Mouse (Mus musculus) layer of hippocampus, postnatal 36 days (tissue): ENCODE measurements around the gene Kcnma1. TPM values are rescaled to one million over a fixed set of nuclear protein-coding genes. Genes with fewer than 3 reads are reported as not detected.

Experiments
- DNase-seq, 2 experiments: peaks; one replicate each; pipeline ENCODE4 v3.0.0; 2022
- total RNA-seq, 2 experiments: library from RNA; stranded (reverse); gene quantifications; 2 replicates each; pipeline ENCODE4 v1.2.3; 2021

Gene Kcnma1
- total RNA-seq, 2 experiments from 2014 or later: 138 to 151 TPM

DNA sequence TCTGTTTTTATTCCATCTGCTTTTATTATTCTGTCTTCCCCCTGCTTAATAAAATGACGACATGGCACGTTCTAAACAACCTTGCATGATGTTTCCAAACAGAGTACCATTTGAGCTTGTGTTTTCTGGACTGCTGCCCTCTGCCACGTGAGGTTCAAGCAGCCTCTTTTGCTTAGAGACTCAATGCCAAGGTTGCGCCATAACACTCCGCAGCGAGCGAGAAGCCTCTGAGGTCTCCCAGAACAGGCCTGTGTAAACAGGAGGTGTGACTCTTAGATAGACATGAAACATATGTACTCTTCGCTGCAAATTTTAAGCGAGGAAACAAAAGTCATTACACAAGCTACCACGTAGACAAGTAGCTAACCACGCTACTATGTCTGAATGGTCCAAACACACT lies 55.2 kb downstream of the Kcnma1 start:
- DNase-seq: no peak

DNA sequence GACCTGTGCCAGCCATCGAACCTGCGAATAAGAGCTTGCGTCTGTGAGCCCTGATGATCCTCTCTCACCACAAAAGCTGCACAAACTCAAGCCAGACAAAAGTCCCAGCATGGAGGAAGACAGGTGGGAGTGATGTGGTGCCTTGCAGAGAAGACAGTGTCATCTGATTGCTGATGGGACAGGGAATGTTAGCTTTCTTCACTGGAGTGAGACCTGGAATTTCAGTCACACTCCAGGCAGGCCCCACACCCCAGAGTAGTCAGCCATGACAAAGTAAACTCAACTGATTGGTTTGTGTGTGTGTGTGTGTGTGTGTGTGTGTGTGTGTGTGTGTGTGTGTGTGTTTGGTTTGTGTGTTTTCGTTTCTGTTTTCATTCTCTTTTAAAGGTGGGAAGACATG lies 57.0 kb downstream of the Kcnma1 start:
- DNase-seq: no peak

DNA sequence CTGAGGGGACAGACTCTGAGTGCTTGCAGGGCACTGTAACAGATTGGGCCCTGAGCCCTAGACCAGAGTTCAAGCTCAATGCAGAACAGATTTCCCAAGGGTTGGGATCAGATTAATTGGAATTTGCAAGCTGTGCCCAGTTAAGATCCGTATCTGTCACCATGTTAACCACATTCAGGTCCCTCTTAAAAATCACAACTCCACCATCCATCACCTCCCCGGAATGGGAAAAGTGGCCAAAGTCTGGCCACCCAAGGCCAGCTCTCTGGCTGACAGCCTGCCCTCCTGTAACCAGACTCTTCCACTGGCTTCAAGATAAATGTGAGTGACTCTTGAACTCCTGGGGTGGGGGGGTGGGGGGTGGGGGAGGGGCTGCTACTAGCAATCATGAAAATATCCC lies 70.4 kb downstream of the Kcnma1 start:
- no peak for DNase-seq

GRCm38 (mm10) chr14:23943152-23943551 lies 71.1 kb downstream of the Kcnma1 start:
- no peak for DNase-seq

DNA sequence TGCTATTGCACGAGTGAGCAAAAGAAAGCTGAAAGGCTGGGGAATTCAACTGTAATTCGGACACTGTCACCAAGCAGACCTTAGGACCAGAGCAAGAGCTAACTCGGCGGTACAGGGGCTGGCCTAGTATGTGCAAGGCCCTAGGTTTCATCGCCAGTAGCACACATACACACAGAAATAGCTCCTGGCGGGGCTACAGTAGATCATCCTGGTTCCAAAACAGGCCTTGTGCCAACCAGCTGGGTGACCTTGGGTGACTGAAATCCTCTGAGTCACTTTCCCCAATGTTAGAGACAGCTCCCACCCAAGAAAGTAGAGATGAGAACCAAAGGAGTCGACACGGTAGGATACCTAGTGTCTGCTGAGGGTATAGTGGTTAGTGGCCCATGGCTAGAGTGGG lies 72.2 kb downstream of the Kcnma1 start:
- no peak for DNase-seq

- no peak for DNase-seq
Observed at GRCm38 (mm10) chr14:23935016-23935415, 79.3 kb downstream of the Kcnma1 start.

GRCm38 (mm10) chr14:23931671-23932071 lies 82.6 kb downstream of the Kcnma1 start:
- DNase-seq: no peak

- no peak for DNase-seq
Observed at GRCm38 (mm10) chr14:23929168-23929567, 85.1 kb downstream of the Kcnma1 start.

DNA sequence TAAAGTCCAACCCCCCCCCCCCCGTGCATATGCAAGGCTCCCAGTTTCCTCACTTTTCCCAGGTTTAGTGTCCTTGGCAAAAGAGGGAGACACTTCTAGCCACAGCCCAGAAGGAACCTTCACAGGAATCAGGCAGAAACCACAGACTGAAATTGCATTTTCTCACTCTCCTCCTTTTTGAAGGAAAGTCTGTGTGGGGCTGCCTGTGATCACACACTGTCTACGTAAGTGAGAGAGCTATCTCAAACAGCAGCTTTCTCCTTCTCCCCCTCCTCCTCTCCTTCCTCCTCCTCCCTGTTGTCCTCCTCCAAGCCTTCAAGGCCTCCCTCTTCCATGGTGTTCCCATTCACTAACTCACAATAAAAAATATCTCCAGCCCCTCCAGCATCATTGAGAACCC lies 90.9 kb downstream of the Kcnma1 start:
- no peak for DNase-seq

DNA sequence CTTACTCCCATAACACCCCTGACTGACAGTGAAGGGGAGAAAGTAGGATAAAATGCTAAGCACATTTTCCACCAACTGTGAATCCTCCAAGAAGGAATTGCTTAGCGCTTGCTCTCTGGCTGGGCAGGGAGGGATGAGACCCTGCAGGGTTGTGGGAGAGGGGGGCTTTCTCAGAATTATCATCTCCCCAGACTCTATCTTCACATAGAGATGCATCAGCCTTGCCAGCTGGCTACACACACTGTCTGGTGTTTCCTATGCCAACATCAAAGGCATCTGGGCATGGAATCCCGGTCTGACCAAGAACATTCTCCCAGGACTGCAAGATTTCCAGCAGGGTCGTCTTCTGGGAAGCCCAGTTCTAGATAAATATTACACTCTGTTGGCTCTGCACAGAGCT lies 91.5 kb downstream of the Kcnma1 start:
- DNase-seq: no peak

GRCm38 (mm10) chr14:23911108-23911629 lies 103.1 kb downstream of the Kcnma1 start:
- DNase-seq: no peak

DNA sequence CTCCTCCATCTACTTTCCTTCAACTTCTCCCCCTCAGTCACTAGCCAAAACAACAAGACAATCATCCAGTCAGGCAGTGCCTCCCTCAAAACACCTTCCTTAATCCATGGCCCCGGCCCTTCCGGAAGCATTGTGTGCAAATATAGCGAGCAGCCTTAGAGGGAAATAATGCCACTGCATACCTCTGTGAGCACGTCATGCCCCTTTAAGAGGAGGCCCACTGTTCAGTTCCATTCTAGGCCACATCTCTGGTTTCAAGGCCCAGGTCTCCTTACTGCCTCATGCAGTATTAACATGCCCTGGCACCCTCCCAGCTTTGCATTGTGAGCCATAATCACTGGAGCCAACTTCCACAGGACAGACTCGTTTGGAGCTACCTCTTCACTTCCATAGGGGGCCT lies 105.7 kb downstream of the Kcnma1 start:
- no peak for DNase-seq

DNA sequence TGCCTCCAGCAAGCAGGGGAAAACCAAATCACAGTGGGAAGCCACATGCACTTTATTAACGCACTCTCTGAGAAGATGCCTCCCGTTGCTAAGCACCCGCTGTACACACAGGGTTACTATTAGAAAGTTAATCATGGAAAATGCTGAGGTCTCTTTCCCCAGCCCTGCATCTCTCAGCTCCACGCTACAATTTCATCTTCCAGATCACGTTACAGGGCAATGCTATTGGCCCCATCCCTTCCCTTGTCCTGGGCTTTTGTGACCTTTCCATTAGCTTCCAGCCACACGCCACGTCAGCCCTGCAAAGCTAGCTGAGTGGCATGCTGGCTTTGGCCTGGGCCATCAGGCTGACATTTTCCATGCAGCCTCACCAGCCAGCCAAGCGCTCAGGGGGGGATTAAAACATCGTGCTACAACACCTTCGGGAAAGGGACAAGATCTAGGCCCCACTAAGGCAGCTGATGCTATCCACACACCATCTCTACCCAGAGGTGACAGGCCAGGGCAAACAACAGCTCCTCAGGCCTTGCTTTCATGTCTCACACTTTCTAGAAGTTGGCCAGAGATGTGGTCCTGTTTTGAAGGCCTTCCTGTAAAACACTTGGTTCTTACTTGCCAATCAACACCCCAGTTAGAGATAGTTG lies 111.5 kb downstream of the Kcnma1 start:
- DNase-seq: no peak

DNA sequence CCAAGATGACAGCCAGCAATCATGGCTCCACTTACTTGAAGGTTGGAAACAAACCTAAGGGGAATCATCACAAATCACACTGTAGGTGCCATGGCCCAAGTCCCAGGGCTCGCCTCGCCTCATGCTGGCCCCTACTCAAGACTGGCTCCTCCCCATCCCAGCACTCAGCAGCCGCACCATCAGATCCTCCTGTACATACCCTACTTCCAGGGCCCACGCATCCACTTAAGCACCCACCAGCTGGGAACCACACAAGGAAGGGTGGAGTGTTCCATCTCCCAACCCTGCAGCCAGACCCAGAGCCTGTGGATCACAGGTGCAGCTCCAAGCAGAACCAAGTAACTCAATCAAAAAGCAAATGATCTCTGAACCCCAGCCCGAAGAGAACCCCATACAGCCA lies 114.8 kb downstream of the Kcnma1 start:
- DNase-seq: no peak

DNA sequence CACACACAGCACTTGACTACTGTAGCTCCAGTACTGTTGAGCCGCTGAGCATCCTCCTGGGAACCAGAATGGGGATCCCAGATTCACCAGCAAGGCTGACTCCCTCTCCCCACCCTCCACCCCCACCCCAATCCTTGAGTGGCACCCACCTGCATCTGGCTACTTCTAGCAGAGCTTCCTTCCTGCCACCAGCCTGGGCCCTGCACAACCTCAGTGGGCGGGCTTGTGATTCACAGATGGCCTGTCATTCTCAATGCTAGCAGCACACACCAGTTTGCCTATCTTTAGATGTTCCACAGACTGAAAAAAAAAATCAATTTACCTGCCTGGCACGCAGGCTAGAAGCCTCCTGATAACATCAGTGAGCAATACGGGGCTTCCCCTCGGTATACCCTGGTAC lies 116.5 kb downstream of the Kcnma1 start:
- DNase-seq: peak; percentile 34 to 45

GRCm38 (mm10) chr14:23896036-23896435 lies 118.3 kb downstream of the Kcnma1 start:
- no peak for DNase-seq

GRCm38 (mm10) chr14:23886112-23886511 lies 128.2 kb downstream of the Kcnma1 start:
- no peak for DNase-seq

- peak; percentile 75 to 80 for DNase-seq
Observed at GRCm38 (mm10) chr14:23885539-23885938, 128.8 kb downstream of the Kcnma1 start.

DNA sequence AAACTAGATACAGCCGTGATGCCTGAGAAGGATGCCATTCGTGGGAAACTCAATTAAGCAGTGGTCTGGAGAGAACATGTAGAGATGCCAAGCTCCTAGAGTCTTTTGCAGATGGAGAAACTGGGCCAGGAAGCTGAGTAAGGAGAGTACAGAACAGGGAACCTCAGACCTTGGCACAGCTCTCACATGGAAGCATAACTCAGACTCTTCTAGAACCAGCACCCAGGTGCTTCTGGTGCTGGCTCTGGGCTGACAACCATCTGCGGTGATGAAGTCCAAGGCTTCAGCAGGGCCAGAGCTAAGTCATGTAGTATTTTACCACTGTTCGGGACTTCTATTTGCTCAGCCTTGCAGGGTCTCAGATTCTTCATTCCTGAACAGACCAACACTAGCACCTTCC lies 129.2 kb downstream of the Kcnma1 start:
- peak; percentile 20 to 34 for DNase-seq

- DNase-seq: no peak
Observed at GRCm38 (mm10) chr14:23882001-23882400, 132.3 kb downstream of the Kcnma1 start.

DNA sequence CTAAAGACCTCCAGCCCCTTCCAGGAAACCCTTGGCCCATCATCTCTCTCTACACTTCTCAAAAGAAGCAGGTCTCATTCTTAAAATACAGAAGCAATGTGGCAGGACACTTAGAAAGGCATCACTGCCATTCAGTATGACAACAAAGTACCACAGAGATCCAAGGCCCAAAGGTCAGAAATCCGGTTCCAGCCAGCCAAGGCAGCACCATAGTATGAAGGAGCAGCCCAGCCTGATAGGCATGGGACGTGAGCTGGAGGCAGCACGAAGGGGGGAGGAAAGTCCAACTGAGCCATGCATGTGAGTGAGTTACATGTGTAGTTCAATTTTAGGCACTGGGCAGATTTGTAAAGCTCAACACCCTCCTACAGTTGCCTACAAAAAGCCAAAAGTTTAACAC lies 135.0 kb downstream of the Kcnma1 start:
- no peak for DNase-seq

DNA sequence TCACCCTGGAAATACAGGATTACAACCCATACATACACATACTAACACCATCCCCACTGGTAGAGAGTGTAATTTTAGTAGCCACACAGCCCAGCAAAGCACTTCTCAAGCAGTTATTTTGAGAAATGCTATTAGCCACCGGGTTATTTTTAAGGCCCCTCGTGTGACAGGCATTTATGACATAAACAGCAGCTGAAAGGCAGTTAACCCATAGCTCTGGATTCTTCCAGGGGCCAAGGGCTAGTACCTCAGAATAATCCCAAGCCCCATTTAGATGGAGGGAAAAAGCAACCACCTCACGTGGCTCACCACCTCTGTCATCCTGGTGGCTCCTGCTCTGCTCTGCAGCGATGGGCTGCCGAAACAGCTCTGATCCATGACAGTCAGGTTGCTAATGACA lies 136.7 kb downstream of the Kcnma1 start:
- no peak for DNase-seq

GRCm38 (mm10) chr14:23874545-23874944 lies 139.7 kb downstream of the Kcnma1 start:
- DNase-seq: no peak

DNA sequence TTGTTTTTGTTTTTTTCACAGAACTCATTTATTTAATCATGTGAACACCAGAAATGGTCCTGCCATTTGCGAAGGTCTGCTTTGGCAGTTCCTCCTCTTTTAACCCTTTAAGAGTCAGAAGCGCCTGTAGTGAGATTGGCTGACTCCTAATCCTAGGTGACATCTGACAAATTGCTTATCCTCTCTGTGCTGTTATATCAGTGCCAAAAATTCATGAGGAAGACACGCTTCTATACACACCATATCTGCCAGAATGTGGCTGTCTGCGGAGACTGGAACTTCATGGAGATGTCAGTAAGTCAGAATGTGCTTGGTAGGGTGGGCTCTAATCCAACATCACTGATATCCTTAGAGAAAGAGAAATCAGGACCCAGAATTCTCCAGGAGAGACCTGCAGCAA lies 157.3 kb downstream of the Kcnma1 start:
- no peak for DNase-seq

DNA sequence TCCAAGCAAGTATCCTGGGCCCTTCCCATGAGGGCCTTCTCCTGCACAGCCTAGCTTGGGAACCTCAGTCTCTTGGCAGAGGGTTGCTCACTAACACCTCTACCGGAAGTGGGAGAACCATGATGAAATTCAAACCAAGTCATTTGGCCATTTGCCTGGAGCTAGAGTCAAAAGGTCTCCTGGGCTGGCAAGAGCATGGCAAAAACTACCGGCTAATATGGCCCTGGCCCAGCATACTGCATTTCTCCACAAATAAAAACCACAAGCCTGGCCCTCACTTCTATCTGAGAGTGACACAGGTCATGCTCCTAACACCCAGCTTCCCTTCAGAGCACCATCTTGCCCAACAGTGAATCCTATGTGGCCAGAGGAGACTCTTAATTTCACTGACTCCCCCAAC lies 159.3 kb downstream of the Kcnma1 start:
- DNase-seq: no peak
